Mouse (Mus musculus) hindbrain, embryonic 10.5 days (tissue): ENCODE measurements around the gene Pira2. TPM values are rescaled to one million over a fixed set of nuclear protein-coding genes. Genes with fewer than 3 reads are reported as not detected.
"Not testable (repeated sequence)": the region's sequence is repeated elsewhere in the genome, so short reads cannot be mapped to it uniquely, and the experiment has no call there.

Experiments
- DNase-seq: peaks from one replicate; pipeline ENCODE4 v3.0.0-alpha.2; 2017; ENCODE audit warnings: low spot score
- H3K27ac ChIP-seq: fragments of 300-500 bp; sonication (generic); 2 replicates; pipeline ENCODE4 v1.5.1; 2016; ENCODE audit warnings: mild to moderate bottlenecking, moderate library complexity
- H3K27me3 ChIP-seq: fragments of 300-500 bp; sonication (generic); 2 replicates; pipeline ENCODE4 v1.6.1; 2016; ENCODE audit warnings: mild to moderate bottlenecking; ENCODE audit not compliant: poor library complexity, insufficient read depth, severe bottlenecking
- H3K36me3 ChIP-seq: fragments of 300-500 bp; sonication (generic); 2 replicates; pipeline ENCODE4 v1.6.1; 2016; ENCODE audit warnings: mild to moderate bottlenecking, moderate library complexity
- H3K4me1 ChIP-seq: fragments of 300-500 bp; sonication (generic); replicated peaks from 2 replicates; pipeline ENCODE4 v1.6.1; 2016; ENCODE audit warnings: mild to moderate bottlenecking
- H3K4me3 ChIP-seq: fragments of 300-500 bp; sonication (generic); 2 replicates; pipeline ENCODE4 v1.5.1; 2016; ENCODE audit warnings: mild to moderate bottlenecking, moderate library complexity
- H3K9me3 ChIP-seq: fragments of 300-500 bp; sonication (generic); 2 replicates; pipeline ENCODE4 v1.6.1; 2016; ENCODE audit warnings: mild to moderate bottlenecking, moderate library complexity
- WGBS: fragments of 180-500 bp; shearing (Covaris S2); methylation state at CpG from one replicate; pipeline ENCODE4 v1.1.7; 2016; 5-methylcytosine and 5-hydroxymethylcytosine counted together
- polyA plus RNA-seq: library from polyadenylated mRNA; unstranded; fragments of >200 nt; fragmentation: Nextera tagmentation; extraction: Ambion mirVana; gene quantifications from 2 replicates; pipeline ENCODE4 v1.2.1, GENCODE M21; 2016

Gene Pira2
- not detected in 2 replicates for polyA plus RNA-seq

GRCm38 (mm10) chr7:3844951-3845350, at the start of gene Pira2:
Gene Pira2, minus strand, starts transcription at chr7:3845051.
- WGBS: no CpG with 5 or more reads among the region's 2 CpGs

GRCm38 (mm10) chr7:3875032-3875431, 30.2 kb upstream of the Pira2 start:
- H3K4me1 ChIP-seq, H3K4me3 ChIP-seq, H3K27ac ChIP-seq, H3K27me3 ChIP-seq, H3K9me3 ChIP-seq, H3K36me3 ChIP-seq, DNase-seq: not testable (repeated sequence)
- no CpG with 5 or more reads among the region's 1 CpGs for WGBS

More at GRCm38 (mm10) chr7:3844951-3845350, at the start of gene Pira2:
- not testable (repeated sequence) for H3K4me3 ChIP-seq, H3K9me3 ChIP-seq, H3K36me3 ChIP-seq, H3K27ac ChIP-seq, H3K4me1 ChIP-seq, DNase-seq, H3K27me3 ChIP-seq

DNA sequence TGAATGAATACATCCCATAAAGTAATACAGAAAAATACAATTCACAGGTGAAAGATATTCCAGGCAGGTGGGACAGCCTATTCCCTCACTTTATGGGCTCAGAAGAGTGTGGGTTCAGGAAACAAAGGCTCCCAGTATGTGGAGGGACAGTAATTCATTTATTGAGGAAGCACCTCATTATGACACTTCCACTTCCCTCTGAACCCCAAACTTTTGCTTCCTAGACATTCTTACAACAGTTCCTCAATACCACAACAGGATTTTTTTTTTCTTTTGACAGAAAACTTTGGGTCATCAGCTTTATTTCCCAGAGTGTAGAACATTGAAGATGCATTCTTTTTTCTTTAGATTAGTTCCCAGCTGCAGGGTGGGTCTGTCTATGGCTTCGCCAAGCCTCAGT, 7.0 kb downstream of the Pira2 start:
- WGBS: no CpG with 5 or more reads among the region's 1 CpGs
- not testable (repeated sequence) for H3K9me3 ChIP-seq

DNA sequence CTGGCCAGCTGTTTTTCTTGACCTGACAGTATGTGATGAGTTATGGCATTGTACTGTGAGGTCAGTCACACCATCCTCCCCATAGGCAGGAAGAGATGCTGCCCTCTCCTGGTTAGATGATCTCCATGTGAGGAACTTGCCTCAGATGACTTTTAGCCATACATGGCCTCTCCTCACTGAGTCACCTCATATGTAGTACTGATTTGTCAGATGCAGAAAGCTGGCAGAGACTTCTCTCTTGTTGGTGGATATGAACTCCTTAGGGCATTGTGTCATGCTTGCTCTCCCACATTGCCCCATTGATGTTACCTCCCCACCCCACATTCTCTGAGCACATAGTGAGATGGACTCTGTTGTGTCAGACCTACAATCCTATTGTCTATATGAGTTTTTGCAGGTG, 14.2 kb downstream of the Pira2 start:
- H3K27ac ChIP-seq, H3K36me3 ChIP-seq, H3K9me3 ChIP-seq, DNase-seq, H3K4me1 ChIP-seq, H3K4me3 ChIP-seq, H3K27me3 ChIP-seq: not testable (repeated sequence)

More for the DNA sequence above, 7.0 kb downstream of the Pira2 start:
- not testable (repeated sequence) for DNase-seq, H3K4me3 ChIP-seq, H3K36me3 ChIP-seq, H3K4me1 ChIP-seq, H3K27ac ChIP-seq, H3K27me3 ChIP-seq

- H3K4me1 ChIP-seq, H3K36me3 ChIP-seq, H3K27me3 ChIP-seq, DNase-seq, H3K9me3 ChIP-seq, H3K27ac ChIP-seq, H3K4me3 ChIP-seq: not testable (repeated sequence)
- WGBS: 48% methylated on average over 1 of the region's 3 CpGs
Observed at GRCm38 (mm10) chr7:3825599-3825998, 19.3 kb downstream of the Pira2 start, which contains the start of gene Gm15448. Gene Gm15448, minus strand, starts transcription at chr7:3825687.

- H3K9me3 ChIP-seq, H3K27ac ChIP-seq, H3K4me3 ChIP-seq, H3K36me3 ChIP-seq, H3K27me3 ChIP-seq, H3K4me1 ChIP-seq, DNase-seq: not testable (repeated sequence)
Observed at GRCm38 (mm10) chr7:3811912-3812311, 32.9 kb downstream of the Pira2 start.

DNA sequence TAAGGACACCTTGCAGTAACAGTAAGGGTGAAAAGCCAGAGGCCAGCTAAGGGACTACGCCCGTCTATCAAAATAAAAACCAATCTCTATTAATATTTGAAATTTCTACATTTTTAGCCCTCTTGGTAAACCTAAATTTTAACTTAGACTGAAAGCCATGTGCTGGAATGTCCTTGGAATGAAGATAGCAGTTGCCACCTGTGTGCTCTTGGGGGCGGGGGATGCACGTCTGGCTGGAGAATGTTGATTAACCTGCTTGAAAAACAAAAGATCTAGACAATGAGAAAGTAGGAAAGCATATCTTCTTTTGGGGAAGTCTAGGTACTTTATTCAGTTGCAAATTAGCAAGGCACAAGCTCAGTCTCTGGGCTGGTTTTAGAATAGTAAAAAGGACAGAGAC, 41.9 kb downstream of the Pira2 start:
- not testable (repeated sequence) for H3K4me3 ChIP-seq, DNase-seq, H3K9me3 ChIP-seq, H3K27me3 ChIP-seq, H3K36me3 ChIP-seq, H3K4me1 ChIP-seq, H3K27ac ChIP-seq
- 88% methylated on average over 4 of the region's 4 CpGs for WGBS

GRCm38 (mm10) chr7:3799940-3800339, 44.9 kb downstream of the Pira2 start:
- 84% methylated on average over 3 of the region's 3 CpGs for WGBS
- not testable (repeated sequence) for H3K4me1 ChIP-seq, H3K4me3 ChIP-seq, H3K27me3 ChIP-seq, H3K27ac ChIP-seq, H3K36me3 ChIP-seq, H3K9me3 ChIP-seq, DNase-seq

DNA sequence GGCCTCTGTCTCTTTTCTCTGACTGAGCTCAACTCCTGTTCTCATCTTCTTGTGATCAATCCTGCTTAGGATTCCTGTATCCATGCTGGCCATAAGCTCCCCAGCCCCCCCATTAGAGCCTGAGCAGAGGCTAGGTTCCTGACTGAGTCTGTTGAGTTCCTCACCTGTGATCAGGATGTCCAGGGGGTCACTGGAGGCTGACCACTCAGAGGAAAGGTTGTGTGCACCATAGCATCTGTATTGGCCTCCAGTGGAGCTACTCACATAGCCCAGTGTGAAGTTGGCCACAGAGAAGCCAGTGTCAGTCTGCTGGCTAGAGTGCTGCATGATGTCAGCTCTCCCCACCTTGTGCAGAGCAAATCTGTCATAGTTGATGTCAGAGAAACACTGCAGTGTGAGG, 48.6 kb downstream of the Pira2 start:
- not testable (repeated sequence) for H3K36me3 ChIP-seq, H3K4me3 ChIP-seq, H3K9me3 ChIP-seq, DNase-seq, H3K4me1 ChIP-seq, H3K27me3 ChIP-seq, H3K27ac ChIP-seq

Other genes starting within 250 kb of the Pira2 start
- gene Oscar, start 228.9 kb downstream of the Pira2 start, polyA plus RNA-seq: 0.15 and 0.29 TPM in 2 replicates
- gene Ndufa3, start 227.7 kb downstream of the Pira2 start, polyA plus RNA-seq: 423 and 441 TPM in 2 replicates
- 31.7 and 41.3 TPM in 2 replicates for gene Tfpt, start 215.1 kb downstream of the Pira2 start, polyA plus RNA-seq
- 148 and 168 TPM in 2 replicates for gene Prpf31, start 215.1 kb downstream of the Pira2 start, polyA plus RNA-seq
- gene Cnot3, start 199.8 kb downstream of the Pira2 start, polyA plus RNA-seq: 79.6 and 80.4 TPM in 2 replicates
- gene Leng1, start 179.2 kb downstream of the Pira2 start, polyA plus RNA-seq: 19.4 and 23.0 TPM in 2 replicates
- 3.5 and 5.8 TPM in 2 replicates for gene Tmc4, start 167.5 kb downstream of the Pira2 start, polyA plus RNA-seq
- 269 and 282 TPM in 2 replicates for gene Tsen34, start 152.2 kb downstream of the Pira2 start, polyA plus RNA-seq
- 38.9 and 39.2 TPM in 2 replicates for gene Mboat7, start 151.5 kb downstream of the Pira2 start, polyA plus RNA-seq
- 1,151 and 1,302 TPM in 2 replicates for gene Rps9, start 141.1 kb downstream of the Pira2 start, polyA plus RNA-seq
- 0.07 and 0.38 TPM in 2 replicates for gene Pirb, start 124.7 kb downstream of the Pira2 start, polyA plus RNA-seq
- not detected in 2 replicates for gene Gm15448, start 19.4 kb downstream of the Pira2 start, polyA plus RNA-seq
- gene Gm14548, start 53.1 kb upstream of the Pira2 start, polyA plus RNA-seq: not detected in 2 replicates
- not detected in 2 replicates for gene Lilra6, start 70.5 kb upstream of the Pira2 start, polyA plus RNA-seq
- gene Lair1, start 218.2 kb upstream of the Pira2 start, polyA plus RNA-seq: 1.2 and 1.7 TPM in 2 replicates